Mouse (Mus musculus) MEL (cell line): Measurements from ENCODE around the gene Wdr82. TPM values are rescaled to one million over a fixed set of nuclear protein-coding genes. Genes with fewer than 3 reads are reported as not detected.

ENCODE experiments used
- DNase-seq: peaks from one replicate; pipeline ENCODE4 v3.0.0; 2011; ENCODE audit warnings: low read depth, low spot score
- H3K27ac ChIP-seq: 2 replicates; pipeline ENCODE4 v1.5.1; 2012; ENCODE audit warnings: low read depth, mild to moderate bottlenecking, control low read depth, low read length, moderate library complexity; ENCODE audit not compliant: control insufficient read depth
- H3K27me3 ChIP-seq, 2 experiments: fragments of 150-350 bp in 1 of 2; sonication (generic) in 1 of 2; 2 replicates each; pipeline ENCODE4 v1.6.1; 2012; ENCODE audit warnings: low read length in 2 of 2, mild to moderate bottlenecking in 2 of 2, improper control_type of control experiment in 1 of 2, moderate library complexity in 1 of 2; ENCODE audit not compliant: insufficient read depth in 2 of 2, control insufficient read depth in 1 of 2
- H3K36me3 ChIP-seq, 2 experiments: 2 replicates each; pipeline ENCODE4 v1.6.1; 2012 to 2014; ENCODE audit warnings: low read length in 2 of 2, improper control_type of control experiment in 1 of 2, inconsistent platforms in 1 of 2, mild to moderate bottlenecking in 1 of 2; ENCODE audit not compliant: insufficient read depth in 2 of 2, control insufficient read depth in 1 of 2
- H3K4me1 ChIP-seq, 2 experiments: fragments of 150-350 bp in 1 of 2; sonication (generic) in 1 of 2; 2 replicates each; pipeline ENCODE4 v1.6.1; 2012; ENCODE audit warnings: low read length in 2 of 2, improper control_type of control experiment in 1 of 2, mild to moderate bottlenecking in 1 of 2; ENCODE audit not compliant: insufficient read depth in 2 of 2, control insufficient read depth in 1 of 2
- H3K4me3 ChIP-seq, 2 experiments: fragments of 150-350 bp in 1 of 2; sonication (generic) in 1 of 2; 2 replicates each; pipeline ENCODE4 v1.5.1; 2012; ENCODE audit warnings: low read depth in 2 of 2, low read length in 2 of 2, mild to moderate bottlenecking in 2 of 2, moderate library complexity in 2 of 2, control low read depth in 1 of 2, improper control_type of control experiment in 1 of 2; ENCODE audit not compliant: control insufficient read depth in 1 of 2, insufficient read depth in 1 of 2
- H3K79me2 ChIP-seq: 2 replicates; pipeline ENCODE4 v1.6.1; 2012; ENCODE audit warnings: mild to moderate bottlenecking, low read length, moderate library complexity; ENCODE audit not compliant: control insufficient read depth, poor library complexity, insufficient read depth
- H3K9ac ChIP-seq: 2 replicates; pipeline ENCODE4 v1.6.1; 2012; ENCODE audit warnings: low read depth, mild to moderate bottlenecking, control low read depth, low read length, moderate library complexity; ENCODE audit not compliant: control insufficient read depth, poor library complexity, severe bottlenecking
- H3K9me3 ChIP-seq: fragments of 150-350 bp; sonication (generic); replicated peaks from 2 replicates; pipeline ENCODE4 v1.6.1; 2012; ENCODE audit warnings: mild to moderate bottlenecking, low read length, improper control_type of control experiment, moderate library complexity; ENCODE audit not compliant: insufficient read depth
- BHLHE40 ChIP-seq: IDR thresholded peaks from 2 replicates; pipeline ENCODE4 v1.6.1; 2012; ENCODE audit warnings: low read depth, mild to moderate bottlenecking, inconsistent platforms, low read length, improper control_type of control experiment, borderline replicate concordance
- CHD1 ChIP-seq: IDR thresholded peaks from 2 replicates; pipeline ENCODE4 v1.6.1; 2012; ENCODE audit warnings: low read depth, mild to moderate bottlenecking, inconsistent platforms, low read length, improper control_type of control experiment
- CHD2 ChIP-seq: IDR thresholded peaks from 2 replicates; pipeline ENCODE4 v1.6.1; 2011; ENCODE audit warnings: low read length, improper control_type of control experiment
- E2F4 ChIP-seq: IDR thresholded peaks from 2 replicates; pipeline ENCODE4 v1.6.1; 2011; ENCODE audit warnings: low read depth, low read length, improper control_type of control experiment, borderline replicate concordance
- EP300 ChIP-seq, 2 experiments: IDR thresholded peaks; 2 replicates each; pipeline ENCODE4 v1.6.1; 2011; ENCODE audit warnings: improper control_type of control experiment in 2 of 2, low read length in 2 of 2, low read depth in 1 of 2, mild to moderate bottlenecking in 1 of 2
- ETS1 ChIP-seq: IDR thresholded peaks from 2 replicates; pipeline ENCODE4 v1.6.1; 2012; ENCODE audit warnings: low read depth, mild to moderate bottlenecking, inconsistent platforms, low read length, improper control_type of control experiment, moderate library complexity
- GABPA ChIP-seq: IDR thresholded peaks from 2 replicates; pipeline ENCODE4 v1.6.1; 2012; ENCODE audit warnings: low read depth, mild to moderate bottlenecking, inconsistent platforms, low read length, improper control_type of control experiment, moderate library complexity
- MAFK ChIP-seq: IDR thresholded peaks from 2 replicates; pipeline ENCODE4 v1.6.1; 2011; ENCODE audit warnings: low read depth, mild to moderate bottlenecking, low read length, improper control_type of control experiment, borderline replicate concordance
- MAX ChIP-seq: IDR thresholded peaks from 2 replicates; pipeline ENCODE4 v1.6.1; 2011; ENCODE audit warnings: low read length, improper control_type of control experiment
- MAZ ChIP-seq: IDR thresholded peaks from 2 replicates; pipeline ENCODE4 v1.6.1; 2012; ENCODE audit warnings: low read depth, mild to moderate bottlenecking, inconsistent platforms, low read length, improper control_type of control experiment
- MEF2A ChIP-seq: IDR thresholded peaks from 2 replicates; pipeline ENCODE4 v1.6.1; 2014; ENCODE audit warnings: low read depth, mild to moderate bottlenecking, inconsistent platforms, low read length, improper control_type of control experiment; ENCODE audit not compliant: poor library complexity, insufficient replicate concordance, severe bottlenecking; ENCODE audit errors: extremely low read depth
- MYC ChIP-seq: IDR thresholded peaks from 2 replicates; pipeline ENCODE4 v1.6.1; 2011; ENCODE audit warnings: low read depth, mild to moderate bottlenecking, low read length, improper control_type of control experiment, moderate library complexity
- NELFE ChIP-seq: IDR thresholded peaks from 2 replicates; pipeline ENCODE4 v1.6.1; 2011; ENCODE audit warnings: low read depth, low read length, improper control_type of control experiment
- POLR2AphosphoS2 ChIP-seq: IDR thresholded peaks from 2 replicates; pipeline ENCODE4 v1.6.1; 2011; ENCODE audit warnings: low read length, improper control_type of control experiment
- RAD21 ChIP-seq: IDR thresholded peaks from 2 replicates; pipeline ENCODE4 v1.6.1; 2011; ENCODE audit warnings: mild to moderate bottlenecking, low read depth, low read length, improper control_type of control experiment
- TAL1 ChIP-seq: IDR thresholded peaks from 2 replicates; pipeline ENCODE4 v1.6.1; 2012; ENCODE audit warnings: mild to moderate bottlenecking, inconsistent platforms, low read length, moderate library complexity, mixed read lengths
- TCF12 ChIP-seq: IDR thresholded peaks from 2 replicates; pipeline ENCODE4 v1.6.1; 2014; ENCODE audit warnings: low read depth, mild to moderate bottlenecking, inconsistent platforms, low read length, improper control_type of control experiment, moderate library complexity
- USF2 ChIP-seq, 2 experiments: IDR thresholded peaks; 2 replicates each; pipeline ENCODE4 v1.6.1; 2011 to 2012; ENCODE audit warnings: improper control_type of control experiment in 2 of 2, low read length in 2 of 2, borderline replicate concordance in 1 of 2, inconsistent platforms in 1 of 2, low read depth in 1 of 2, mild to moderate bottlenecking in 1 of 2; ENCODE audit not compliant: insufficient read depth in 1 of 2
- ZC3H11A ChIP-seq: IDR thresholded peaks from 2 replicates; pipeline ENCODE4 v1.6.1; 2012; ENCODE audit warnings: low read depth, mild to moderate bottlenecking, inconsistent platforms, low read length, improper control_type of control experiment
- ZKSCAN1 ChIP-seq: IDR thresholded peaks from 2 replicates; pipeline ENCODE4 v1.6.1; 2012; ENCODE audit warnings: low read depth, mild to moderate bottlenecking, inconsistent platforms, low read length, improper control_type of control experiment, moderate library complexity
- ZMIZ1 ChIP-seq: IDR thresholded peaks from 2 replicates; pipeline ENCODE4 v1.6.1; 2012; ENCODE audit warnings: low read depth, mild to moderate bottlenecking, inconsistent platforms, low read length, improper control_type of control experiment, moderate library complexity
- polyA plus RNA-seq, 2 experiments: library from polyadenylated mRNA; stranded (reverse) in 1 of 2; unstranded in 1 of 2; fragments of >175 nt in 1 of 2; fragments of >200 nt in 1 of 2; gene quantifications; 2 replicates each; pipeline versions ENCODE4 v1.2.1 to v1.2.4; 2012; ENCODE audit warnings: low replicate concordance in 2 of 2, low read depth in 1 of 2; ENCODE audit not compliant: insufficient read length in 2 of 2, insufficient read depth in 1 of 2, missing spikeins in 1 of 2
- total RNA-seq: library from RNA; depleted of rRNA; stranded (reverse); fragments of 300-350 nt; gene quantifications from 2 replicates; pipeline ENCODE4 v1.2.3, GENCODE M21; 2012

The Wdr82 gene
- total and polyA plus RNA-seq, 3 experiments, result 41.7 to 108 (median 72.2) TPM

DNA sequence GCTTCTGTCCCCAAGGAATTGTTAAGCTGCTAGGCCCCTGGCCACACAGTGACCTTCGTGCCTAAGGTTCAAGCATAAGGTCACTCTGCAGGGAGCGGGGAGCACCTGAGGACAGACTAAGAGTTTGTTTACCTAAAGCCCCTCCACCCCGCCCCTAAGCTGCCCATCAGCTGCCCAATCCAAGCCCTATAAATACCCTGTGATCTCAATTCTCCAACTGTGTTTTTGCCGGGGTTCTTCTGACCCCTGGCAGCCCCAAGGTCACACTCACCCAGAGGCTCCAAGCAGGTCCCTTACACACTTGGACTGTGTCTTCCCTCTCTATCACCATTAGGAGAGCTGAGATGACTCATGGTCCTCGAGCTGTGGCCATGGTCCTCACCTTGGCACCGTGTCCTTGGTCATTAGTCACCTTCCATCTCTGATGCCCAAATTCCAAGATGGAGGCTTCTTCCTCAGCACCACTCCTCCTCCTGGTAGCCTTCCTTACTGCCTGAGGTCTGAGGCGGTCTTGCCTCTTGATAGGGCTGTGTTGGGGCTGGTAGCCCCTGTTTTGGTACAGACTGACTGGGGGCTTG is 35.1 kb downstream of the Wdr82 start:
- Histone ChIP-seq H3K27ac (no peak overlapping the region), H3K4me1 (peaks cover 5 to 19% of the 10 kb centered on the region in 2 experiments)

DNA sequence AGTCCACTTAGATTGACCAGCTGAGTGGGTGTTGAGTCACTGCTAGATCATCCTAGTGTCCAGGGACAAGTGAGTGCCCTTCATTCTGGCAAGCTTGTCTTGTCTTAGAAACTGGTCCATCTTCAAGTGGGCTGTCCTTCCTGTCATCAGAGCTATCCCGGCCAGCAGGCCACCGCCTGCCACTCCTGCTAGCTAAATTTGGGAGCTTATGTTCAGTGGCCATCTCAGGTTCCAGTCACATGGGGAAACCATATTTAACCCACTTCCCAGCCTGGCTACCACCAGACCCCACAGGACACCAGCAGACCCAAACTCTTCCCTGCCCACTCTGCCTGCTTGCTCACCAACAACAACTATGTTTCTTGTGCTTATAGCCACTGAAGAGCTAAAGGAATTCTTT is 35.8 kb downstream of the Wdr82 start:
- Histone ChIP-seq H3K36me3 (peaks cover 0 to 8% of the 10 kb centered on the region in 2 experiments; a peak in 2 of 4 replicates), H3K9me3 (no peaks in the 10 kb centered on the region)
- no peak for TF ChIP-seq ETS1
- no peak for TF ChIP-seq ZKSCAN1
- TF ChIP-seq E2F4, result no peak
- no peak for TF ChIP-seq MAZ
- no peak for TF ChIP-seq MAX
- no peak for TF ChIP-seq TCF12
- no peak for TF ChIP-seq CHD2
- no peak for TF ChIP-seq GABPA
- no peak for TF ChIP-seq MEF2A
- no peak for TF ChIP-seq EP300 (IDR thresholded peaks at IDR 0.05; ENCODE audit: low read depth in 1 of 2, low read length in 2 of 2)
- no peak for TF ChIP-seq ZMIZ1
- no peak for TF ChIP-seq POLR2AphosphoS2
- TF ChIP-seq MAFK, result no peak
- no peak for TF ChIP-seq ZC3H11A
- TF ChIP-seq USF2 (IDR thresholded peaks at IDR 0.05; ENCODE audit: borderline replicate concordance in 1 of 2, insufficient read depth in 1 of 2, low read depth in 1 of 2, low read length in 2 of 2), result no peak
- no peak for TF ChIP-seq RAD21
- TF ChIP-seq CHD1, result no peak
- no peak for TF ChIP-seq TAL1
- TF ChIP-seq BHLHE40, result no peak
- no peak for TF ChIP-seq MYC

More for the DNA sequence above, 35.1 kb downstream of the Wdr82 start:
- H3K36me3 ChIP-seq, result peaks cover 0 to 8% of the 10 kb centered on the region in 2 experiments; a peak in 2 of 4 replicates
- H3K4me3 ChIP-seq, result no peak overlapping the region
- TF ChIP-seq GABPA (no peak), ZKSCAN1 (no peak), NELFE (no peak)
- no peaks in the 10 kb centered on the region for H3K27me3 ChIP-seq
- H3K79me2 ChIP-seq, result peaks cover 14% of the 10 kb centered on the region
- no peak overlapping the region for H3K9ac ChIP-seq
- DNase-seq, result no peak
- no peaks in the 10 kb centered on the region for H3K9me3 ChIP-seq

More for the DNA sequence above, 35.8 kb downstream of the Wdr82 start:
- Histone ChIP-seq H3K79me2 (peaks cover 14% of the 10 kb centered on the region), H3K4me3 (no peak overlapping the region), H3K27me3 (no peaks in the 10 kb centered on the region), H3K4me1 (peaks cover 5 to 19% of the 10 kb centered on the region in 2 experiments), H3K27ac (no peak overlapping the region), H3K9ac (no peak overlapping the region)
- DNase-seq, result no peak
